Mouse (Mus musculus) heart, embryonic 16.5 days (tissue): ENCODE measurements at regions not wholly inside any gene's neighbourhood (a gene's known extent, or its start where the extent isn't known, plus 50 kb on each side); places are given as distances from the start of the nearest gene placed in this dataset.

Source experiments
- ATAC-seq: fragments of 200-750 bp; cut with Nextera tagmentation; replicated peaks from 2 replicates; pipeline ENCODE4 v1.8.0; 2017; ENCODE audit warnings: moderate number of reproducible peaks; ENCODE audit not compliant: insufficient read depth, low FRiP score; ENCODE audit errors: extremely low read depth
- H3K27ac ChIP-seq: fragments of 300-500 bp; sonication (generic); 2 replicates; pipeline ENCODE4 v1.5.1; 2014; ENCODE audit warnings: mild to moderate bottlenecking, low read length, control low read depth, moderate library complexity
- H3K27me3 ChIP-seq: fragments of 300-500 bp; sonication (generic); 2 replicates; pipeline ENCODE4 v1.6.1; 2014; ENCODE audit warnings: low read length, mixed read lengths; ENCODE audit not compliant: control insufficient read depth, insufficient read depth
- H3K36me3 ChIP-seq: fragments of 300-500 bp; sonication (generic); 2 replicates; pipeline ENCODE4 v1.6.1; 2014; ENCODE audit not compliant: control insufficient read depth, insufficient read depth
- H3K4me1 ChIP-seq: fragments of 300-500 bp; sonication (generic); 2 replicates; pipeline ENCODE4 v1.6.1; 2014; ENCODE audit warnings: low read length, mixed read lengths; ENCODE audit not compliant: control insufficient read depth, insufficient read depth
- H3K4me2 ChIP-seq: fragments of 300-500 bp; sonication (generic); 2 replicates; pipeline ENCODE4 v1.6.1; 2014; ENCODE audit warnings: low read depth, mild to moderate bottlenecking, control low read depth, low read length
- H3K4me3 ChIP-seq: fragments of 300-500 bp; sonication (generic); 2 replicates; pipeline ENCODE4 v1.5.1; 2014; ENCODE audit warnings: mild to moderate bottlenecking, control low read depth, low read length
- H3K9ac ChIP-seq: fragments of 300-500 bp; sonication (generic); 2 replicates; pipeline ENCODE4 v1.6.1; 2014; ENCODE audit warnings: low read length, control low read depth
- H3K9me3 ChIP-seq: fragments of 300-500 bp; sonication (generic); replicated peaks from 2 replicates; pipeline ENCODE4 v1.6.1; 2016; ENCODE audit warnings: low read length; ENCODE audit not compliant: control insufficient read depth
- WGBS: fragments of 180-500 bp; shearing (Covaris S2); extraction: QIAGEN DNeasy Blood & Tissue Kit; methylation state at CpG from one replicate; pipeline ENCODE4 v1.1.7; 2014; 5-methylcytosine and 5-hydroxymethylcytosine counted together

DNA sequence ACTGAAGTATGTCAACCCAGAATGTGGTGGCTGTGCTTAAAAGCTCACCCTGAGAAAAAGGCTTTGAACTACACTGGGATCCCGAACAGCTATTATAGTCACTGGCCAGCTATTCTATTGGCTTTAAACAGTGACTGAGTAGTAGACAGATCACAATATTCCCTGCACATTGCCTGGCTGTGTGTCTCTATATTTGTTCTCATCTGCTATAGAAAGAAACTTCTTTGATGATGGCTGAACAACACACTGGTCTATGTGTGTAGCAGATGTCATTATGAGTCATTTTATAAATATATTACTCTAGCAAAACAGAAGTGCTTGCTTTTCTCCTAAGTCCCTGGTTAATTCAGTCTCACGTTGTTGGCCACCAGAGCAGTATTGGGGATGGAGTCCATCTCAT, 152.1 kb upstream of the Slco6d1 start:
- Histone ChIP-seq H3K4me3 (no peak overlapping the region), H3K27ac (no peak overlapping the region), H3K9ac (no peak overlapping the region), H3K4me1 (no peaks in the 10 kb centered on the region), H3K9me3 (no peaks in the 10 kb centered on the region), H3K4me2 (no peak overlapping the region), H3K27me3 (no peaks in the 10 kb centered on the region), H3K36me3 (no peaks in the 10 kb centered on the region)
- 78% methylated on average over 2 of the region's 2 CpGs for WGBS
- ATAC-seq, result no peak

DNA sequence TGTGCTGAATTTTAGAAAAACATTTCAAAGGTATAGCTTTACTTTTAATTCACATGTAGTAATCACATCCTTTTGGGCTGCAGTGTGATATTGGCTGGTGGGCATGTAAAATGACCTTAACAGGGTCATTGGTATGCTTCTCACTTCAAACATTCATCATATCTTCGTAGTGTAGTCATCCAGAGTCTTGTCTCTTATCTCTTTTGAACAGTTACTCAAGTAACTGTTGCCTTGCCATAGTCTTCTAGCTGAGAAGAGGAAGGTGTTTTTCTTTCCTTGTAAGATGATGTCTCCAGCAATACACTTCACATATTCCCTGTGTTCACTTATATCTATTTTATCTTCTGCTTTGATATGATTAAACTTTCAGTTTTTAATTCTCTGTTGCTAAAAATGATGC, 150.7 kb upstream of the Slco6d1 start:
- ATAC-seq, result no peak
- WGBS, result 37% methylated on average over 1 of the region's 1 CpGs
- H3K4me2 ChIP-seq, result no peak overlapping the region
- H3K9ac ChIP-seq, result no peak overlapping the region
- H3K27me3 ChIP-seq, result no peaks in the 10 kb centered on the region
- no peak overlapping the region for H3K27ac ChIP-seq
- H3K4me1 ChIP-seq, result peaks cover 2% of the 10 kb centered on the region; the same call in 1 of the 2 replicates
- H3K4me3 ChIP-seq, result no peak overlapping the region
- no peaks in the 10 kb centered on the region for H3K9me3 ChIP-seq
- no peaks in the 10 kb centered on the region for H3K36me3 ChIP-seq

DNA sequence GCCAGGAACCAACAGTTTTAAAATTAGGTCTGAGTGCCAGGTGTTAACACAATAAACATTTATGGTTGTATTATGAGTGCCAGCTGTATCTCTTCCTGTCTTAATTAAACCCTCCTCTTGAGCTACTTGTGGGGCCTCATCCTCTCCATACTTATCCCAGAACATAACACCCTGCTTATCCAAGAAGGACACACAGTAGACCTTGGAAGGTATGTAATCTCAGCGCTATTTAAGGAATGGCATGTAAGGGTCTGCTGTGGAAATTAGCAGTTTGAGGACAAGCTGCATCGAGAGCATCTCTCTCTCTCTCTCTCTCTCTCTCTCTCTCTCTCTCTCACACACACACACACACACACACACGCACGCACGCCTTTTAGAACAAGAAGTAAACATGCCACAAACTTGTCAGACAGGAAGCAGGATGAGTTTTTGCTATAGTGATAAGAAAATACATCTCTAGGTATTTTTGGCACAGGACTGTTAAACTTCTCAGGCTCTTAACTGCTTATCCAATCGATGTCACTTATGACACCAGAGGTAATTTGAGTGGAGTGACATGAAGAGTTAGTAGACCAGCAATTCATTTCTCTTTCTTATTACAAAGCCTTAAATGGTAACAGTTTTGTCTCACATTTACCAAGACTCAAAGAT, 146.8 kb upstream of the Slco6d1 start:
- Histone ChIP-seq H3K9ac (no peak overlapping the region), H3K4me1 (peaks cover 5% of the 10 kb centered on the region), H3K4me2 (0 out of 2 replicates have a peak overlapping the region, but pooled peaks have one; percentile 6), H3K36me3 (no peaks in the 10 kb centered on the region), H3K9me3 (no peaks in the 10 kb centered on the region), H3K27ac (peak overlapping the region; percentile 66), H3K27me3 (no peaks in the 10 kb centered on the region), H3K4me3 (no peak overlapping the region)
- ATAC-seq, result peak; percentile 94
- 30% methylated on average over 6 of the region's 6 CpGs for WGBS

DNA sequence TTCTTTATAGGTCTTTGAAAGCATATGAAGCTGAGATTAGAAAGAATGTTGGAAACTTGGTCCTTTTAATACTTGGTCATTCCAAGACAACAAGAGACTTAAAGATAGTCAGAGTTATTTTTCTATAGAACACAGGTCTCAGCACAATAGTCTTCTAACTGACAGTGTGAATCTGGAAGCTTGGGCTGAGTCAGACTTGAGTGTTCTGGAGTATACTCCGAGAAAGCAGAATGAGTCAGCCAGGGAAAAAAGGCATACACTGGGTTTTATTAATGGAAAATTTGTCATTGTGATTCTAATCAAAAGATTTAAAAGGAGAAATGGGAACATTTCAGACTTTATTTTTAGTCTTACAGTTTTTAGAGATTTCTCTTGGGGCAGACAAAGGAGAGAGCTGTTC, 145.4 kb upstream of the Slco6d1 start:
- no peak overlapping the region for H3K4me2 ChIP-seq
- H3K4me3 ChIP-seq, result no peak overlapping the region
- no peak overlapping the region for H3K9ac ChIP-seq
- H3K4me1 ChIP-seq, result peaks cover 8% of the 10 kb centered on the region
- H3K9me3 ChIP-seq, result no peaks in the 10 kb centered on the region
- 79% methylated on average over 1 of the region's 1 CpGs for WGBS
- no peak for ATAC-seq
- H3K27ac ChIP-seq, result peak overlapping the region; percentile 42; the same call in 1 of the 2 replicates
- no peaks in the 10 kb centered on the region for H3K36me3 ChIP-seq
- H3K27me3 ChIP-seq, result no peaks in the 10 kb centered on the region

DNA sequence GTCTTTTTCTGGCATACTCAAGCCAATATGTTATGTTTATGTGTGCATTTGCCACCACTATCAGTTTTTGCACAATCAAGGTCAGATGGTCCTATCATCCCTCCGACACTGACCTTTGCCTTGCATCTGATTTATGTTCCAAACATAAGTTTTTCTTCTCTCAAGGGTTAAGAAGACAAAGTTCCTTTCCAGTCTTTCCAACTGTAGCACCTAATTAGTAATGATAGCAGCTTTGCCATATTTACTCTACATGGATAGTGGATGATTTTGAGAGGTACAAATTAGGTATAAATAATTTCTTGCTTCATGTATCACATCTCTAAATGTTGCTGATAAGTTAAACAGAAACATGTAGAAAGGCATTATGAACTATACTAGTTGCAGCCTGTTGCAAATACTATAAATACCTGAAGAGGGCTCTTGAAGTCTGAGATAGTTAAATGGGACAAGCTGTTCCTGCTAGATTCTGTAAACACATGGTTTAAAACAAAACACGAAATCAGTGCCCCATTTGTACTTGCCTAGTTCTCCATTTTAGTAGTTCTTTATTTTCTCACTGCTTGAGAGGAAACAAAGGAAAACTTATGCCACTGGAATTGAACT, 141.4 kb upstream of the Slco6d1 start:
- H3K4me2 ChIP-seq, result no peak overlapping the region
- no peaks in the 10 kb centered on the region for H3K27me3 ChIP-seq
- H3K4me3 ChIP-seq, result no peak overlapping the region
- no peaks in the 10 kb centered on the region for H3K36me3 ChIP-seq
- ATAC-seq, result peak; percentile 81
- peaks cover 6% of the 10 kb centered on the region for H3K4me1 ChIP-seq
- H3K27ac ChIP-seq, result peak overlapping the region; percentile 86
- WGBS, result 29% methylated on average over 2 of the region's 2 CpGs
- no peak overlapping the region for H3K9ac ChIP-seq
- no peaks in the 10 kb centered on the region for H3K9me3 ChIP-seq

DNA sequence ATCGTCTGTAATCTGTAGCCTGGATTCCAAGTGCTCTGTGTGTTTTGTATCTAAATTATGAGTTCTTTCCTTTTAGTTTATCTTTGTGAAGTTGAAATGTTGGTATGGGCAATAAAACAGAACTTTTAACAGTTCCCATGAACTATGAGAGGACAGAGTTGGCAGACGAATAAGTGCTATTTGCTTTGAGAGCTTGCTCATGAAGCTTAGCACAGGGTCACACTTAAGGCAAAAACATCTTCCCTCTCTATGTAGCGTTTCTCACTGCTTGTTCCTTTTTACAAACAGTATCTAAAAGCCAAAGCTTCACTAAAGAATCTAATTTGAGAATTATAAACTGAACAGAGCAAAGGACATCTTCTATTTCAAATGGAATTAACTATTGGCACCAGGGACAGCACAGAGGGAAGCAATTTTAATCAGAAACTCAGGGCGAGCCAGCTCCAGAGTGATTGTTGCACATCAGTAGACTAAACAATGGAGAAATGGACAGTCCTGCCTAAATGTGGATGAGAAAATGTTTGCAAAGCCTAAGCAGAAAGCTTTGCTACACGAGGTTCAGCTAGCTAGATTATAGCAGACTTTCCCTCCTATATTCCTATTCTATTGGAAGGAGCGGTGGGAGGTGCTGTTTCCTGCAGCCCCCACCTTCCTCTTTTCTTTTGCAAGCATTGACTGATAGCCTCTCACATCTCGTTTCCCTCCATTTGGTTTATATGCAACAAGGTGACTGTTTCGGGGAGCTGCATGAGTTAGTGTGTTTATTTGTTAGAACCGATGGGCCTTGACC, 140.5 kb upstream of the Slco6d1 start:
- Histone ChIP-seq H3K4me1 (peaks cover 6% of the 10 kb centered on the region), H3K9ac (no peak overlapping the region), H3K9me3 (no peaks in the 10 kb centered on the region), H3K4me3 (no peak overlapping the region), H3K27me3 (no peaks in the 10 kb centered on the region), H3K27ac (peak overlapping the region; percentile 70), H3K4me2 (no peak overlapping the region), H3K36me3 (no peaks in the 10 kb centered on the region)
- no peak for ATAC-seq
- WGBS, result 55% methylated on average over 9 of the region's 9 CpGs

DNA sequence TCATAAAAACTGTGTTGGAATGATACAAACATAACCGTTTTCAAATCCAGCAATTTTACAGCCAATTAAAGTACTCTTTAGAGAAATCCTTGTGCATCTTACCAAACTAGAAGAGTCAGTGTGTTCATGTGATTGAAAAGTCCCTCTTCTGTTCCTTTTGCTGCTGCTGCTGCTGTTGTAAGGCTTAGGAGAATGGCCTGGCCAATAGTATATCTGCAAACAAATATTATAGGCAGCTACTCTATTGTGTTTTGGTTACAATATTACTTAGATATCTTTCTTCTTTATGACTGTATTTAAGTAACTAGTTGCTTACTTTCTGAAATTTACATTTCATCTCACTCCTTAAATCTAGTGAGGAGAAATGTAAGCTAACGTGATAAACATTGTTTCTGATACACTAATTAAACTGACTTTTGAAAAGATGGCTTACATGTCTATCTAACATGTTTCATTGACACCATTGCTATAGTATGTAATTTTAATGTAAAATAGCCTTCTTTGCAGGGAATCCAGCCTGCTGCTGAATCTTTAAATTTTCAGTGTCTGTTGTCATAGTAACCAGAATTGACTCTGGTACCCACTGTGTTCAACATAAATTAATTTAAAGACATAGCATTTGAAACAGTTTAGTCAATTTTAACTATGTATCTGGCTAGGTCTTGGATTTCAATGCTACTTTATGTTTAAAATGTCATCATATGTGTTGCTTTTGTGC, 139.7 kb upstream of the Slco6d1 start:
- no peaks in the 10 kb centered on the region for H3K27me3 ChIP-seq
- H3K27ac ChIP-seq, result no peak overlapping the region; the same call in 1 of the 2 replicates
- H3K36me3 ChIP-seq, result no peaks in the 10 kb centered on the region
- H3K4me2 ChIP-seq, result no peak overlapping the region
- no peak overlapping the region for H3K4me3 ChIP-seq
- peaks cover 6% of the 10 kb centered on the region for H3K4me1 ChIP-seq
- WGBS, result 78% methylated on average over 2 of the region's 2 CpGs
- no peak overlapping the region for H3K9ac ChIP-seq
- H3K9me3 ChIP-seq, result no peaks in the 10 kb centered on the region
- no peak for ATAC-seq

DNA sequence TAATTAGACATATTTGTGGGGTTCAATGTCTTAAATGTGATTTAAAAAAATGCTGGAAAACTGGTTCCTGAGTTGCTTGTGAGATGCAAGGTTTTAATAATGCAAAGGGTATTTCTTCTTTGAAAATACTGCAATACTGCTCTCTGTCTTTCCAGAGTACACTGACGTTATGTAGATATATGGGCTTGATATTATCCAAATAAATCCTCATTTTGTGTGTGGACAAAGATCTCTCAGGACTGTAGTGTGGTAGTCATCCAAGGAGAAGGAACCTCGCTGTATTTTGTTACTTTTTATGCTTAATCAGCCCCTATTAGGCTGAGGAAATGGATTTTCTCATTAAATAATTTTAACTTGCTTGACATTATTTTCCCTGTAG, 139.2 kb upstream of the Slco6d1 start:
- no peaks in the 10 kb centered on the region for H3K9me3 ChIP-seq
- H3K27me3 ChIP-seq, result no peaks in the 10 kb centered on the region
- peaks cover 6% of the 10 kb centered on the region for H3K4me1 ChIP-seq
- no peak overlapping the region for H3K4me3 ChIP-seq
- ATAC-seq, result no peak
- H3K36me3 ChIP-seq, result no peaks in the 10 kb centered on the region
- no peak overlapping the region for H3K9ac ChIP-seq
- whole genome bisulfite sequencing, result 76% methylated on average over 2 of the region's 2 CpGs
- H3K27ac ChIP-seq, result no peak overlapping the region
- no peak overlapping the region for H3K4me2 ChIP-seq
